Mouse (Mus musculus) cerebellum, adult 2 months (tissue): ENCODE data around the gene Mark2.

Experiments used
- CTCF ChIP-seq: fragments of 200-500 bp; IDR thresholded peaks from 2 replicates; pipeline ENCODE4 v1.5.1; 2011; ENCODE audit warnings: low read depth, mild to moderate bottlenecking, control low read depth, low read length, moderate library complexity, borderline replicate concordance; ENCODE audit not compliant: insufficient read depth
- POLR2A ChIP-seq: fragments of 200-500 bp; IDR thresholded peaks from 2 replicates; pipeline ENCODE4 v1.6.1; 2011; ENCODE audit warnings: low read length, control low read depth, borderline replicate concordance; ENCODE audit not compliant: insufficient read depth

DNA sequence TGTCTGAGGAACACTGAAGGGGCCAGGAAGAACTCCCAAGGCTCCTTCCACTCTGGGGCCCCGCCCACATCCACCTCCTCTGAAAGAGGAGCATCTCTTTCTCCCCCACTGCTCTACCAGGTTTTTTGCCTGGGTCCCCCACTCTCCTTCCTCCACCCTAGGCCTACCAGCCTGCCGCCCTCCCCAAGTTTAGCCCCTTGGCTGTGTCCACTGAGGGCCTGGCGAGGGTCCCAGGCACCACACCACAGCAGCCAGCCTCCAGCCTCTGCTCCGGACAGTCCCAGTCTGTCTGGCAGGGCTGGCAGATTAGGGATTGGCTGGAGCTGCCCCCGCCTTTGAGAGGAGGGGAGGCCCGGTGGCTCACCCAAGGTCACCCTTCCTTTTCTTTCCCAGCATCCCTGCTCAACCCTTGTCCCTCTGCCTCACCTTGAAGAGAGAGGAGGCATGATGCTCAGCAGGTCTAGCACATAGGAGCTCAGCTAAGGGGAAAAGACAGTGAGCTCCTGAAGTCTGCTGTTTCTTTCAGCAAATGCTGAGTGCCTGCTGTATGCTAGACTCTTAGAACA is 76.8 kb downstream of the Mark2 start:
- TF ChIP-seq CTCF (no peak), POLR2A (no peak)
